Mouse (Mus musculus): ENCODE data around the gene Gtf3c6.

GRCm38 (mm10) chr10:40284997-40285396, 27.1 kb upstream of the Gtf3c6 start:
- no peak for TF ChIP-seq POLR2A (IDR thresholded peaks at IDR 0.05; ENCODE audit: low read depth, low read length)
- no peak for TF ChIP-seq CTCF (conservative IDR thresholded peaks at IDR 0.05; ENCODE audit: insufficient read depth, insufficient read length, low read depth, low read length)
